ENCODE assay signal across 15 mouse cellular contexts in genomic region chr3:19751946-19752345, GRCm38 (mm10).
A peak's percentile ranks its signal among the peaks of the same experiment; 100 is the strongest.
DNase-seq lines count a peak whose midpoint lies in the region; ATAC-seq lines count a peak whose summit lies in the region.
"Had no signal": no experiment of that assay in that cellular context is flagged by ENCODE, and none has a peak within 500 bp of the region (broad histone marks: within the 10 kb centered on the region; RNA-seq: fewer than 3 reads in every experiment).

No protein-coding gene starts in this region.

- DNase-seq in adrenal gland, adult 2 months = peak; percentile 64
- DNase-seq in adrenal gland, postnatal 4 days (ENCODE audit: low spot score in 2 of 2) = no peak
- DNase-seq in adrenal gland, adult 8-10 months = peak; percentile 28
- peak; percentile 18 for DNase-seq in adrenal gland, postnatal 10 days
- peak; percentile 13 to 19 for DNase-seq in adrenal gland, postnatal 36 days
- no peak for DNase-seq in gastrocnemius, postnatal 10 days
- DNase-seq: cerebellum, adult 11 months; cerebellum, adult 18-20 months; cerebellum, adult 8-10 months; cerebellum, adult 9-11 months; cerebellum, postnatal 36 days; embryo, embryonic 11 days had no signal

- no peak for ATAC-seq in granulocyte monocyte progenitor cell, adult 5-6 weeks (replicated peaks; ENCODE audit: poor library complexity, severe bottlenecking)
- ATAC-seq: forebrain, embryonic 14.5 days; forebrain, embryonic 16.5 days had no signal

Comparison
In these comparisons a context has a peak if more than half of its experiments do, and no peak if none do; other contexts are left out.
1. DNase-seq: peak in adrenal gland, adult 2 months (single experiment), adrenal gland, adult 8-10 months (single experiment), adrenal gland, postnatal 10 days (single experiment) and adrenal gland, postnatal 36 days (2 of 2); none in adrenal gland, postnatal 4 days (0 of 2) and gastrocnemius, postnatal 10 days (single experiment).